Mouse (Mus musculus): ENCODE data around the gene Ankrd50.

Ankrd50 gene

GRCm38 (mm10) chr3:38466880-38467405 lies 17.7 kb downstream of the Ankrd50 start:
- DNase-seq (ENCODE audit: inconsistent age in 2 of 2, low spot score in 1 of 2): no peak

- DNase-seq (ENCODE audit: inconsistent age in 2 of 2, low spot score in 1 of 2): no peak
These were observed 18.5 kb downstream of the Ankrd50 start for GRCm38 (mm10) chr3:38466139-38466538.

- no peak for DNase-seq (ENCODE audit: inconsistent age in 2 of 2, low spot score in 1 of 2)
These were observed 21.5 kb downstream of the Ankrd50 start for GRCm38 (mm10) chr3:38463149-38463548.

- no peak for DNase-seq (ENCODE audit: inconsistent age in 2 of 2, low spot score in 1 of 2)
These were observed 22.9 kb downstream of the Ankrd50 start for GRCm38 (mm10) chr3:38461742-38462141.

GRCm38 (mm10) chr3:38460250-38460624 lies 24.4 kb downstream of the Ankrd50 start:
- DNase-seq (ENCODE audit: inconsistent age in 2 of 2, low spot score in 1 of 2): no peak

- no peak for DNase-seq (ENCODE audit: inconsistent age in 2 of 2, low spot score in 1 of 2)
These were observed 25.0 kb downstream of the Ankrd50 start for GRCm38 (mm10) chr3:38459507-38460249.

- no peak for DNase-seq (ENCODE audit: inconsistent age in 2 of 2, low spot score in 1 of 2)
These were observed 27.6 kb downstream of the Ankrd50 start for GRCm38 (mm10) chr3:38457041-38457440.

GRCm38 (mm10) chr3:38452199-38452598 lies 32.4 kb downstream of the Ankrd50 start:
- DNase-seq (ENCODE audit: inconsistent age in 2 of 2, low spot score in 1 of 2): no peak

GRCm38 (mm10) chr3:38446586-38446985 lies 38.1 kb downstream of the Ankrd50 start:
- no peak for DNase-seq (ENCODE audit: inconsistent age in 2 of 2, low spot score in 1 of 2)

GRCm38 (mm10) chr3:38443875-38444274 lies 40.8 kb downstream of the Ankrd50 start:
- no peak for DNase-seq (ENCODE audit: inconsistent age in 2 of 2, low spot score in 1 of 2)

GRCm38 (mm10) chr3:38440564-38440991 lies 44.1 kb downstream of the Ankrd50 start:
- no peak for DNase-seq (ENCODE audit: inconsistent age in 2 of 2, low spot score in 1 of 2)

- no peak for DNase-seq (ENCODE audit: inconsistent age in 2 of 2, low spot score in 1 of 2)
These were observed 48.0 kb downstream of the Ankrd50 start for GRCm38 (mm10) chr3:38436596-38436995.

- no peak for DNase-seq (ENCODE audit: inconsistent age in 2 of 2, low spot score in 1 of 2)
These were observed 48.8 kb downstream of the Ankrd50 start for GRCm38 (mm10) chr3:38435828-38436227.

- no peak for DNase-seq (ENCODE audit: inconsistent age in 2 of 2, low spot score in 1 of 2)
These were observed 50.2 kb downstream of the Ankrd50 start for GRCm38 (mm10) chr3:38434486-38434885.

- DNase-seq (ENCODE audit: inconsistent age in 2 of 2, low spot score in 1 of 2): no peak
These were observed 50.9 kb downstream of the Ankrd50 start for GRCm38 (mm10) chr3:38433495-38434464.

GRCm38 (mm10) chr3:38431461-38431860 lies 53.2 kb downstream of the Ankrd50 start:
- DNase-seq (ENCODE audit: inconsistent age in 2 of 2, low spot score in 1 of 2): no peak

- DNase-seq (ENCODE audit: inconsistent age in 2 of 2, low spot score in 1 of 2): no peak
These were observed 53.6 kb downstream of the Ankrd50 start for GRCm38 (mm10) chr3:38431042-38431441.

GRCm38 (mm10) chr3:38427200-38427599 lies 57.4 kb downstream of the Ankrd50 start:
- no peak for DNase-seq (ENCODE audit: inconsistent age in 2 of 2, low spot score in 1 of 2)

- DNase-seq (ENCODE audit: inconsistent age in 2 of 2, low spot score in 1 of 2): no peak
These were observed 60.7 kb downstream of the Ankrd50 start for GRCm38 (mm10) chr3:38423966-38424365.

GRCm38 (mm10) chr3:38419896-38420295 lies 64.7 kb downstream of the Ankrd50 start:
- DNase-seq (ENCODE audit: inconsistent age in 2 of 2, low spot score in 1 of 2): no peak

GRCm38 (mm10) chr3:38415292-38415930 lies 69.2 kb downstream of the Ankrd50 start:
- DNase-seq (ENCODE audit: inconsistent age in 2 of 2, low spot score in 1 of 2): no peak

Measured in adrenal gland, adult (tissue).